Mouse (Mus musculus) mouse trophoblast stem cell (cell line): ENCODE data around the gene Sema4c.

Experiments used
- in situ Hi-C, 2 experiments: fragments of 300-500 bp; cut with MseI, MboI; formaldehyde crosslinking; loops; 2 replicates in 1 of 2; 3 replicates in 1 of 2; pipeline ENCODE4 v1.15.1; 2025

The Sema4c gene

DNA sequence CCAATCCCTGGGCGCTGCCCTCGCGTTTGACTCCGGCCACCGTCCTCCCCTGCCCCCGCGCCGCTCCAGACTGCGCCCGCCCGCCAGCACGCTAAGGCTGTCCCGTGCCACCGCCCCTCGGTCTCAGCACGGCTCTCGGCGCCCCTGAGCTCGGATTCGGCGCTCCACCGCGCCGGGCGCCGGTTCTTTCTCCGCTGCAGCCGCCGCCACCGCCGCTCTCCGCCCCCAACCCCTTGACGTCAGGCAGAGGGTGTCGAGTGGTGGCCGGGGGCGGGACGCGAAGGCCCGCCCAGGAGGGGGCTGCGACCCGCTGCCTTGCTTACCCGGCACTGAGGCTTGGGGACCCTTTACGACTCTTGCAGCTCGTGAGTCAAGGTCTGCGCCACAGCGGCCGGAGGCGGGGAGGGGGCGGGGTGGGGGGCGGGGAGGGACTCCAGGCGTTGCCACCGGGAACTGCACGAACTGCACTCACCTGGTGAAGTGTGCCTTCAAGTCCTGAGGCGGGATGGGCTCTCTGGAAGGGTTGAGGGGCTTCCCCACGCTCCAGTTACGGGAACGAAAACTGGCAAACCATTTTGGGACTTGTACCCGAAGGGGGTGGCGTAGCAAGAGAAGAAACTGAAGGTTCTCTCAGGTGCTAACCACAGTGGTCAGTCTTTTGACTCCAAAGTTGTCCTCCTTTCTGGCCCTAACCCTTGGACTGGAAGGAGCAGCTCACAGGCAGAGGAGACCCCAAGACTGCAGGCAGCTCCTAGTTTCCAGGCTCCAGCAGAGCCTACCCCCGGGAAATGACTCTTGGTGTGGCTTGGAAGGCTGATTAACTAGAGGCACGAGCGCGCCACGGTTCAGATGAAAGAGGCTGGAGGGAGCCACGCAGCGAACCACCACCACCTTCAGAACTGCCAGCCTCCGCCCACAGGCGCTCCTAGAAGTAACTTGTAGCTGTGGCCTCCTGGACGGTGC, at the start of gene Sema4c:
Gene Sema4c, minus strand, starts transcription at position 319 of the 963 bp plus-strand sequence.
- in situ Hi-C loops = loop anchor here in 1 of 2 experiments (10.0 kb wide), 1 partner anchor 56 kb away; no protein-coding TSS in a partner anchor

DNA sequence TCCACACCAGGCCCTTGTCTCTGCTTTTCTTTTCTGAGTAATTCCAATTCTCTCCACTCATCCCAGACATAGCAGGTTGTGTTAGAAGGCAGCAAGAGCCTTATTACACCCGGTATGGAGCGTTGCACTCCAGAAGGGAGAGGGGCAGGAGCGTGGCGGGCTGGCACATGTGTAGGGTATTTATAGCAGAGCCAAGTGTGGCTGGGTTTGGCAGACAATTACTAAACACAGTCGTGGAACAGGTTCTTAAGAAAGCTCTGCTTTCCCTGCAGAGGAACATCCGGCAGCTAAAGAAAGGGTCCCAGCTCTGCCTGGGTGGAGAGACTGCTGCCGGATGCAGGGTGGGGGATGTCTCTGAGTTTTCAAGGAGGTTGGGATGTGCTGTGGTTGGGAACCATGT, 48.8 kb upstream of the Sema4c start:
- in situ Hi-C loops = no loop called here

DNA sequence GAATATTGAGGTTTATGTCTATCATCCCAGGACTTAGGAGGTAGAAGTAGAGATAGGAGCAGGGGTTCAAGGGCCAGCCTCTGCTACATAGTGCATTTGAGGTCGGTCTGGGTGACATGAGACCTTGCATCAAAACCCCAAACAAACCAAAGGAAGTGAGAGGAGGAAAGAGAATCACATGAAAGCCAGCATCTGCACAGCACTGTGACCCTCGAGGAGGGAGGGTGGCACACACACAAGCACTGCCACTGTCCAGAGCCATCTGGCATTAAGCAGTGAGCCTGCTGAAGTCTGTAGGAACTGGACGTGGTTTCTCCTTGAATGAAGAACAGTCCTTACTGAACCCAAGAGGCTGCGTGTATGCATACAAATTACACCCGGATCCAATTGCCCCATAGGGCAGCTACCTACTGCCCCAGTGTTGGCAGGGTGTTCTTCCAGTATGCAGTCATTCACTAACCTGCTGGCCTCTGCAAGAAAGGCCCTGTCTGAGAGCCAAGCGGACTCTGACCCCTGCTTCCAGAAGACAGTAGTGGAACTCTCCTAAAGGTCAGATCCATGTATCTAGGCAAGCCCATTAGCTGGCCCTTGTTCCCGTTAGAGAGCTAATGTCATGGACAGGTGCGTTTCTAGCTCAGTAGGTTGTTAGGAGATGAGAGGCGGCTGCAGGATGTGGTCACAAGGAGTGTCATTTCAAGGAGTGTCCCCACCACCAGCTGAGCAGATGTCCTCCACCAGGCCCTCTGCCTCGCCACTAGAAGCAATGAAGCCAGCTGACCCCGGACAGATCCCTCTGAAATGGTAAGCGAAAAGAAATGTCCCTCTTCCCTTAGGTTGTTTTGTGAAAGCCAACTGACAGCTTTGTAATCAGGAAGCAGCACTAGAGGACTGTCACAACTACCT, 46.4 kb upstream of the Sema4c start:
- in situ Hi-C loops = no loop called here

DNA sequence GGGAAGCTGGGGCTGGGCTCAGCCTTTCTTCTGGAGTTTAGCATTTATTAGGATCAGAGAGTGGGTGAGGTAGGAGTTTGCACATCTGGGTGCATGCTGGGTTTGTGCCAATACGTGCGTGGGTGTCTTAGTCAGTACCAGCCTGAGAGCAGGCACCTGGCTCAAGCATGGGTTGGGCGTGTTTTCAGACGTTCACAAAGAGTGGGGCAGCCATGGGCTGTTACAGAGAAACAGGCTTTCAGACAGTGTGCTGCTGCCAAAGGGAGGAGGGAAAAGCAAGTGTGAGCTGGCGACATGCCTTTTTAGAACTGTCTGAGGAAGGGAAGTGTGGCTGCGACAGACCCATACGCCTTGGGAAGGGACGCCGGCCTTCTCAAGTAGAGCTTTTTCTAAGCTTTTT, 45.2 kb upstream of the Sema4c start:
- in situ Hi-C loops = no loop called here

DNA sequence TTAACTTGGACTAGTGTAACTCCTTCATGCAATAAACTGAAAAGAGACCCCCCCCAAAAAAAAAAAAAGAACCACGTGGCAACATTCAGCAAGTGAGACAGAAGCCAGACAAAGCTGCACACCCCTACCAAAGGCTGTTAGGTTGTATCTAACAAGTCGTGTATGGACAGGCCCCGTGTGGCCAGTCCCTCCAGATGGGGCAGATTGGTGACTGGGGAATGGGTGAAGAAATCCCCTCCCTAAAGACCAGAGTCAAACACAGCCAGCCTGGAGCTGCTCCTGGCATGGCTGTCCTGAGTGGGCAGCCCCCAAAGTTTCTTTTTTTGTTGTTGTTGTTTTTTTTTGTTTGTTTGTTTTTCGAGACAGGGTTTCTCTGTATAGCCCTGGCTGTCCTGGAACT, 44.1 kb upstream of the Sema4c start:
- in situ Hi-C loops = no loop called here

DNA sequence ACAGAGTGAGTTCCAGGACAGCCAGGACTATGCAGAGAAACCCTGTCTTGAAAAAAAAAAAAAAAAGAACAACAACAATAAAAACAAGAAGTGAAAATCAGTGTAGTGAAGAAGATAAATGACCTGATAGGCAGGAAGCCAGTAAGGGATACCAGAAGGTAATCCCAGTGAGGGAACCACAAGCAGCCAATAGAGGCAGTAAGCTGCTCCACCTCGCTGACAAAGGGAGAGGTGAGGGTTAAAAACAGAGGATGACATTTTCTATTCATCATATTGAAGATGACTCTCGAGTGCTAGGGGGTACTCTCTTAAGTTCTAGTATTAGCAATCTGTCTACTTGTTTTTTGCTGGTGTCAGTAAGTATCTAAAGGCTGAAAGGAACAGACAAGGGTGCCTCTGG, 40.3 kb upstream of the Sema4c start:
- in situ Hi-C loops = no loop called here

DNA sequence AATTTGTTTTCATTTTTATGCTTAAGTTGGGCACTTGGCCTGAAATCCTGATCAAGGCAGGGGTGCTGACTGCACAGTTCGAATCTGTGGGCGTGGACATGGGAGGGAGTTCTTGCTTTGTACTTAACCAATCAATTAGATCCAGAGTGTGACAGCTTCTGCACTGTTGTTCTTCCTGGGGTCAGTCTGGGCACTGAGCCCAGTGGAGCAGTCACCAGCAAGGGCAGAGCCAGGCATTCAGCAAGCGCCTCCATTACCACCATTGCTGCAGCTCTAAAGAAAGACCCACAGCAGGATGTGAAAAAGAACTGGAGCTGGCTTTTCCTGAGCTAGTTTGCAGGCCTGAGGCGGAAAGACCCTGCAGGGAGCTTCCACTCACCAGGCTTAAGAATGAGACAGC, 38.0 kb upstream of the Sema4c start:
- in situ Hi-C loops = no loop called here

DNA sequence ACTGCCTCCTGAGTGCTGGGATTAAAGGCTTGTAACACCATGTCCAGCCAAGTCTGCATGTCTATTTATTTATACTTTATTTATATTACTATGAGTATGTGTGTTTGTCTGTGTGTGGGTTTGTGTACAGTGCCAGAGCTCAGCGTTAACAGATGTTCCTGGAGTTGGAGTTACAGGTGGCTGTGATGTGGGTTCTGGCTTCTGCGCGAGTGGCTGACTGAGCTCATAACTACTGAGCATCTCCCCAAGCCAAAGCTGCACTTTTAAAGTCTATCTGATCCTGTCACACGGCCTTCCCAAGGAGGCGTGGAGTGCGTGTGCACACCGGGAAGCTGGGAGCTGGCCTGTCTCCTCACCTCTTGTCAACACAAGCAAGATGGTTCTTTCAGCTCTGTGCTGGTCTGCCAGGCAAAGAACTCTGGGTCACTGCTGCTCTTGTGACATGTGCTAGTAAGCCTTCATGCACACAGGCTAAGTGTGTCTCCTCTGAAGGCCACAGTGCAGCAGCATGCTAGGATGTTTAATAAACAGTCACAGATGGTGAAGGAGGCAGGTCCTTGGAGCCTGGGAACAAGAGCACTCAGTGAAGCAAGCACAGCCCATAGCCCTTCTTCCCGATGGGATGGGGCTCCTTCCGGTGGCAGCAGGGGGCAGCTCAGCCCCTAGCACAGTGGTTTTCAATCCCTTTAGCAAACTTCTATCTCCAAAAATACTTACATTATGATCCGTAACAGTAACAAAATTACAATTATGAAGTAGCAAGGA, 37.2 kb upstream of the Sema4c start:
- in situ Hi-C loops = no loop called here

DNA sequence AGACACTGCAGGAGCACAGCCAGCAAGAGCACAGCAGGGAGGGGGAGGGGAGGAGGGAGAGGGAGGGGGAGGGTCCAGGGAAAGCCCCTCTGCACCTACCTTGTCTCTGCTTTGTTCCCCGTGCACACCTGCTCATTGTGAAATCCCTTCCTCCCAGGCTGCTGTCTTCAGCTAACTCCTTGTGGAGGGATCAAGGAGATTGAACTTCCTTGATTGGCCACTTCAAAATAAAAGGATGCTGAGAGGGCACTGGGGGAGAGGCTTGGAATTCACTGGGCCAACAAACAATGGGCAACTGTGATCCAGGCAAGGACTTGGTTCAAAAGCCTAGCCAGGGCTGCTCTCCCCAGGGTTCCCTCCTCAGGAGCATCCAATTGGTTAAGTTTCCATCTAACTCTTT, 35.0 kb upstream of the Sema4c start:
- in situ Hi-C loops = no loop called here

DNA sequence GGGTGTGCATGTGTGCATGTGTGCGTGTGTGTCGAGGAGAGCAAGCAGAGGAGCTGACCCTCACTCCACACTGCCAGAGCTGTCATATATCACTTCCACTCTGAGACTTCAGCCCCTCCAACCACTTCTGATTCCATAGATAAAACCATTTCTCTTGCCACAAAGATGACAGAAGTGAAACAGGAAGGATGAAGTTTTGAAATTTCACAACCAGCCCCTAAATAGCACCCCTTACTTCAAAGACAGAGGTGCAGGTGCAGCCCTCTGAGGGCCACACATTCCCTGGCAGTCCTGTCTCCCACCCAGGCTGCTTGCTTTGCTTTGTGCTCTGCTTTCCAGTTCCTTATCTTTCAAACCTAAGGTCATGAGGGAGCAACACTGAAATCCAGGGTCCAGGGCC, 33.3 kb upstream of the Sema4c start:
- in situ Hi-C loops = no loop called here

DNA sequence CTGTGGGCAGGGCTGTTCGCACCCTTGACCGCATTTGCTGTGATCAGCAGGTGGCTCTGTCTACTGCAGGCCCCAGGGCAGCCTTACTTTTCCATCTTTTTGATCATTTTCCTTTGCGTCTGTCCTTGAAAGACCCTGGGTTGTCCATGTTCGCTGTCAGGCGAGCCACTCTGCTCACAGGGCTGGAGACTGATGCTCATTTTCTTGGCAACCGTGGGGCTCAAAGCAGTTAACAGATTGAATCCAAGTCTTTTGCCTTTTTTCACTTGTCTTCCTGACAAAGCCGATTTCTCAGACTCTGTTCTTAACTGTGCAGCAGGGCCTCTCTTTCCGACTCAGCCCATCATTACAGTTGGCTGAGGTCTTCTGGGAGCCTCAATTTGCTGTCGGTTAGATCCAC, 32.5 kb upstream of the Sema4c start:
- in situ Hi-C loops = no loop called here

DNA sequence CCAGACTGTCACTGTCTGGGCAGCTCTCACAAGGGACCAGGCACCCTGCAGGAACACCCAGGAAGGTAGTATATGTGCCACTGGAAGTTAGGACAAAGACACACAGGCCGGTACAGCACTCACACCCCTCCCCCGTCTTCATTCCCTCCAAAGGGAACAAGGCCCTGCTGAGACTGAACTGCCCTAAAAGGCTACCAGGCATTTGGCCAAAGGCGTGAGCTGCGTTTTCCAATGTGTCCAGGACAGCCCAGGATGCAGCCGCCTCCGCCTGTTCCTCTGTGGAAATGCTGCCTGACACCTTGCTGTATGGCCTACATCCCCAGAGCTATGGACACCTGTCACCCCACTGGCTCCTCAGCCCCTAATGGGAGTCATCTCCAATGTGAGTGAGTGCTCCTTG, 31.3 kb upstream of the Sema4c start:
- in situ Hi-C loops = no loop called here

DNA sequence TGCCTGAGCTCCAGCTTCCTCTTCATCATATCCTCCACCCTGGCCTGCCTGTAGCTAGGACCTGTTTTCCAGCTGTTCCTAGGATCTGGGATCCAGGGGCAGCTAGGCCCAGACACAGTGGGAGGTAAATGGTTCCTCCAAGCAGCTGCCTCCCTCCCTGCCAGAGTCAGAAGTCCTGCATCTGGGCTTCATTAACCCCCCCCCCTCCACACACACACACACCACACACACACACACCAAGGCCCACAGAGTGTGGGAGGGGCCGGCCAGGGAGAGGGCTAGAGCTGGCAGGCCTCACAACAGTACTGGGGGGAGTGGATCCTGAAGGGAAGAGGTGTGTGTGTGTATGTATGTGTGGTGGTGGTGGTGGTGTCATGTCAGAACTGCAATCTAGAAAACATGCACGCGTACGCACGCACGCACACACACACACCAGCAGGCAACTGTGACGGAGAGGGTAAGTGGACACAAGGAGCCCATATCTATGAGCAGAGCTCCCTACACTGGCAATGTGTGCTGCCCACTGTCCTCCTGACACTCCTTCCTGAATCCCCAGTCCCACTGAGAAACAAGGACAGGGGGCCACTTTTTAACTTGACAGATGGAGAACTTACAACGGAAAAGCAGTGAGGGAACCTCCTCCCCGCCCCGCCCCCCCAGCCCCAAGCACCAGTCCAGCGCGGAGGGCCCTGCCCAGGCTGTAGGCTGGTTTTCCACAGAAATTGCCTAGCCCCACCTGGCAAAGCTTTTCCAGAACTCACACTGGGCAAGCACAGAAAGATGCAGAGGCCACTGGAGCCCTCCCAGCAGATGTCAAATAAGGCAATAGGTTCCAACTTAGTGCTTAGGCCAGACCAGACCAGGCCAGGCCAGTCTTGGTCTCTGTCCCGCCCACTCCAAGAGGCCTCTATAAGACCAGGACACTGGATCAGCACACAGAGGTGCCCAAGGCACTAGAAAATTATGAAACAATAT, 30.6 kb upstream of the Sema4c start:
- in situ Hi-C loops = no loop called here

DNA sequence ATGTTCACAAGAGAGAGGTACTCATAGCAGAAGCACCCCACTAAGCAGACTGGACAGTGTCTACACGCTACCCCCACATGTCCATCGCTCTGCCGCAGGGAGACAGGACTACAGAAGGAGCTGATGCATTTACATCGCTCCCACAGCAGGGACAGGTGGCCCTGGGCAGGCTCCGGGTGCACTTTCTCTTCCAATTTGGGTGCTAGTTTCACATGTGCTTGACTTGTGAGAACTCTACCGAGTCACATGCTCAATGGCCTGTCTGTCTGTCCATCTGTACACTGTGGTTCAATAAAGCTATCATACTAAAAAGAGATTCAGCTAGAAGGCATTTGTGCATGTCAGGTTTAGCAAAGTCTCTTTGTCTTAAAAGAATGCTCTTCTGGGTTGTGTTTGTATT, 29.7 kb upstream of the Sema4c start:
- in situ Hi-C loops = no loop called here

DNA sequence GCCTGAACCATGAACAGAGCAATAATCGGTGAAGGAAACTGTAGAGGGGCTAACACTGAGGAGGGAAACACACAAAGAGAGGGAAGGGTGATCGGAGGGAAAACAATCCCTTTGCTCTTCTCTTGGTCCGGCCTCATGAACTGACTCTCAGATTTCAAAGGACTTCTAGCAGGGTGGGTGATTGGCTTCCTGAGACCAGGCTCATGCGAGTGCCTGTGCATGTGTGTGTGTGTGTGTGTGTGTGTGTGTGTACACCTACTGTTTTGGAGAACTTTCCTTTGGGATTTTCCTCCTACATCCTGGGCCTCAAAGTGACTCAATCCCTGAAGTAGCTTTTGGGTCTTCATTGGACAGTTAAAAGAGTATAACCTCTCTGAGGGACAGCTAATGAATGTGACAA, 28.1 kb upstream of the Sema4c start:
- in situ Hi-C loops = no loop called here

DNA sequence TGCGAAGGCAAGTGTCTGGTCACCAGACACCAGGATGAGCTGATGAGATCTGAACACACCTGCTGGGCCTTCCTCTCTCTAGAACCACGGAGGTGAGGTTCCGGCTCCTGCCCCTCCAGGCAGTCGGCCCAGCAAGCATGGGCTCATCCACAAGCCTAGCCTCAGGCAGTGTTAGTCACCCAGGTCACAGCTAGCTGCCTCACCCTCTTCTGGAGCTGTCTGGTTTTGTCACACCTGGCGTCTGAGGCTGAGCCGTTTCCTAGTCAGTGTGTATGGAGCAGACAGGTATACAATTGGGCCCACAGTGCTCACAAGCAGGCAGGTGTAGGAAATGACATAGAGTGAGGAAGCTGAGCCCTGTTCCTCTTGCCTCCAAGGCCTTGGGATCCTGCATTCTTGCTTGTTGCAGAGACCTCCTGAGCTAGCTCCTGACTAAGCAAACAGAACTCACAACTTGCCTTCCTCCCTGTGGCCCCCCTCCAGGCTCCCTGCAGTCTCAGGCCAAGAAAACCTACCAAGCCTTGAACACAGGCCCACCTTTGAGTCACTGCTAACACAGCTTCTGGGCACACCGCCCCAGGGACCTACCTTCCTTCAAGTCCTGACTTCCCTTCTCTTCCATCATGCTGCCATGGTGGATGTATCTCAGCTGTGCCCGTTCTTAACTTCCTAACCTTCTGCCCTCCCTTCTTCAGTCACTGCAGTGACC, 25.4 kb upstream of the Sema4c start:
- in situ Hi-C loops = no loop called here

DNA sequence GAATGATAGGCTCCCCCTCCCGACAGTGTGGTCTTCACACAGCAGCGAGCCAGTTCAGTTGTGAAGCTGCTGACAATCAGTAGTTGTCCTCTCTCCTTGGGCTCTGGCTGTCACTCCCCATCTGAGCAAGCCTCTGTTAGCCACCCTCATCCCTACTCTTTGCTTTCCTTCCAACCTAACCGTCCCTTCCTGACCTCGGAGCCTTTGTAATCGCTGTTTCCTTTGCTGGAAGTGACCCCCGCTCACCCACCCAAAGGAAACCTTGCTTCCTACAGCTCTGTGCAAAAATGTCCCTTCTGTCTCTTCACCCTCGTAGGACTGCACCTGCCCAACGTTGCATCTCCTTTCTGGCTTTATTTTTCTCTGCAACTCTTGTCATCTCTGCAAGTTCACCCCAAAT, 24.1 kb upstream of the Sema4c start:
- in situ Hi-C loops = no loop called here

DNA sequence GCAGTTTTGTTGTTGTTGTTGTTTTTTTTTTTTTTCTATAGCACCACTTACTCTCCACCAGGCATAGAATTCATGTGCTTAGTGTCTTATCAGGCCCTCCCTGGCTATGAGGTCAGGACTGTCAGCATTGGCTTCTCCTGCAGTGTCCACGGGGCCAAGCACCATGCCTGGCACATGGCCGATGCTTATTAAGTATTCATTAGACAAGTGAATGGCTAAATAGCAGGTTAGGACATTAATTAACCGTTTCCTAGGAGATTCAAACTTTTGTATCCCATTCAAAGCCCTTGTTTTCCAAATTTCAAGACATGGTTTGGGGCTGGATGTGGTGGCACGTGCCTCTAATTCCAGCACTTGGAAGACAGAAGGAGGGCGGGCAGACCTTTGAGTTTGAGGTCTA, 23.1 kb upstream of the Sema4c start:
- in situ Hi-C loops = no loop called here

DNA sequence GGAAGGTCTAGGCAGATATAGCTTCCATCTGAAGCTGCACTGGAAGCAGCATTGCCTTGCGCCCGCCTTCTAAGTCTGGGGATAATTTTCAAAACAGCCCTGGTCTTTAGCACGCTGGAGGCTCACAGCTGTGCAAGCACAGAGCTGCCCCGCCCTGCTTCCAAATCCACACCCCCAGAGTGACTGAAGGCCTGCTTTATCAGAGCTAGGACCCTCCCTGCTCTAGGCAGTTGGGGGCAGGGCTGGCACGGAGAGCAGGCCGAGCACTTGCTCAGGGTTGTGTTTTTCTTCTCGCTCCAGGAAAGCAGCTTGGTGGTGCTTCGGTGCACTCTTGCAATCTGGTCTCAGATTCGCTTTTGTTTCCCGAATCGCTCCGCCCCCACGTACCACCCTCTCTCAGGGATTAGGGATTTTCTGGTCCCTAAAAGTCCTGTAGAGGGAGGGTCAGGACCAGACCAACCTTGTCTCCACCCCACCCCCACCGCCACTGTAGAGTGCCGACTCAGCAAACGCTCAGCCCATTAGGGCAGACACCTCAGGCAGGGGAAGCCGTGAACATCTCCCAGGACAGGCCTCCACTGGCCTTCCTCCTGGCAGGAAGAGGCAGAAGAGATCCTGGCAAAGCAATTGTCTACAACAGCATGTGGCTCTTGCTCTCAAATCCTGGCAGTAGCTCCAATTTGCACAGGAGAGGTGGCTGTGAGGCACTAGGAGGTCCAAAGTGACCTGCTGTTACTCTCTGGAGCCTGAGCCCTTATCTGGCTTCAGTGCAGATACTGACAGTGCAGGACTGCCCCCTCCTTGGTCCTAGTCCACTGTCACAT, 22.4 kb upstream of the Sema4c start:
- in situ Hi-C loops = no loop called here
